Mouse (Mus musculus) kidney, embryonic 14.5 days (tissue): ENCODE results near the gene Tbx20. TPM values are rescaled to one million over a fixed set of nuclear protein-coding genes. Genes with fewer than 3 reads are reported as not detected.

Experiments used
- ATAC-seq: fragments of 200-750 bp; cut with Nextera tagmentation; 2 replicates; pipeline ENCODE4 v1.8.0; 2017; ENCODE audit warnings: moderate number of reproducible peaks, mild to moderate bottlenecking, moderate TSS enrichment, moderate library complexity; ENCODE audit not compliant: low FRiP score, low TSS enrichment
- H3K27ac ChIP-seq: fragments of 300-500 bp; sonication (generic); 2 replicates; pipeline ENCODE4 v1.5.1; 2014; ENCODE audit warnings: low read depth, mild to moderate bottlenecking, low read length, moderate library complexity, mixed read lengths
- H3K27me3 ChIP-seq: fragments of 300-500 bp; sonication (generic); 2 replicates; pipeline ENCODE4 v1.6.1; 2014; ENCODE audit warnings: mild to moderate bottlenecking, low read length; ENCODE audit not compliant: control insufficient read depth, insufficient read depth
- H3K36me3 ChIP-seq: fragments of 300-500 bp; sonication (generic); 2 replicates; pipeline ENCODE4 v1.6.1; 2014; ENCODE audit warnings: low read length, mixed read lengths; ENCODE audit not compliant: control insufficient read depth, insufficient read depth
- H3K4me1 ChIP-seq: fragments of 300-500 bp; sonication (generic); 2 replicates; pipeline ENCODE4 v1.6.1; 2014; ENCODE audit warnings: low read length, mixed read lengths; ENCODE audit not compliant: control insufficient read depth, insufficient read depth
- H3K4me2 ChIP-seq: fragments of 300-500 bp; sonication (generic); replicated peaks from 2 replicates; pipeline ENCODE4 v1.6.1; 2014; ENCODE audit warnings: low read depth, mild to moderate bottlenecking, low read length
- H3K4me3 ChIP-seq: fragments of 300-500 bp; sonication (generic); 2 replicates; pipeline ENCODE4 v1.5.1; 2014; ENCODE audit warnings: mild to moderate bottlenecking, low read length
- H3K9ac ChIP-seq: fragments of 300-500 bp; sonication (generic); 2 replicates; pipeline ENCODE4 v1.6.1; 2014; ENCODE audit warnings: low read depth, mild to moderate bottlenecking, low read length, moderate library complexity
- H3K9me3 ChIP-seq: fragments of 300-500 bp; sonication (generic); 2 replicates; pipeline ENCODE4 v1.6.1; 2016; ENCODE audit warnings: low read length; ENCODE audit not compliant: control insufficient read depth
- WGBS: fragments of 180-500 bp; shearing (Covaris S2); extraction: QIAGEN DNeasy Blood & Tissue Kit; methylation state at CpG from one replicate; pipeline ENCODE4 v1.1.7; 2014; 5-methylcytosine and 5-hydroxymethylcytosine counted together
- polyA plus RNA-seq: library from polyadenylated mRNA; unstranded; fragments of >200 nt; fragmentation: Nextera tagmentation; extraction: Ambion mirVana; gene quantifications from 2 replicates; pipeline ENCODE4 v1.2.1, GENCODE M21; 2014

The Tbx20 gene
- polyA plus RNA-seq, 1 experiment from 2014 or later = not detected

DNA sequence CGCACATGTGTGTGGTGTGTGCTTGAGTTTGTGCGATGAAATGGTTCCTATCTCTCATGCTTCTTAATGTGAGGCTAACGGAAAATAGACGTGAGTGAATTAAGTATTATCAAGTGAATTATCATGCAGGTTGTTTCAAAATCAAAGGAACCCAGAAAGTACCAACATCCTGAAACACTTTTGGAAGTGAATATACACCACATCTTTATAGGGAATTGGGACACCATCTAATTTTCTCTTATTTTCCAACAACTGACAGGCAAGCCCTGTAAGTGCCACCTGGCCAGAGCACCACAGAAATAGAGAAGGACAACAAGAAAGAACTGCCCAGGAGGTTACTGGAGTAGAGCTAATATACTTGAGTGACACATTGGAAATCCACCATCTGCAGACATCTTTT is 2.4 kb downstream of the Tbx20 start:
- no peak for ATAC-seq
- no peak overlapping the region for H3K4me2 ChIP-seq
- H3K9ac ChIP-seq = no peak overlapping the region
- no peaks in the 10 kb centered on the region for H3K36me3 ChIP-seq
- peaks cover 94% of the 10 kb centered on the region for H3K27me3 ChIP-seq
- H3K4me1 ChIP-seq = peaks cover 5% of the 10 kb centered on the region; the same call in 1 of the 2 replicates
- H3K4me3 ChIP-seq = no peak overlapping the region
- 10% methylated on average over 4 of the region's 4 CpGs for WGBS
- H3K9me3 ChIP-seq = no peaks in the 10 kb centered on the region
- H3K27ac ChIP-seq = no peak overlapping the region

- H3K4me2 ChIP-seq = no peak overlapping the region
- no peak overlapping the region for H3K9ac ChIP-seq
- no peak overlapping the region for H3K27ac ChIP-seq
- H3K4me1 ChIP-seq = peaks cover 5% of the 10 kb centered on the region; the same call in 1 of the 2 replicates
- no peaks in the 10 kb centered on the region for H3K9me3 ChIP-seq
- H3K4me3 ChIP-seq = peak overlapping the region; percentile 19; the same call in 1 of the 2 replicates
- 4% methylated on average over 8 of the region's 8 CpGs for WGBS
- no peaks in the 10 kb centered on the region for H3K36me3 ChIP-seq
- peaks cover 94% of the 10 kb centered on the region for H3K27me3 ChIP-seq
- no peak for ATAC-seq
Observed at GRCm38 (mm10) chr9:24770941-24771405, 3.1 kb downstream of the Tbx20 start.

DNA sequence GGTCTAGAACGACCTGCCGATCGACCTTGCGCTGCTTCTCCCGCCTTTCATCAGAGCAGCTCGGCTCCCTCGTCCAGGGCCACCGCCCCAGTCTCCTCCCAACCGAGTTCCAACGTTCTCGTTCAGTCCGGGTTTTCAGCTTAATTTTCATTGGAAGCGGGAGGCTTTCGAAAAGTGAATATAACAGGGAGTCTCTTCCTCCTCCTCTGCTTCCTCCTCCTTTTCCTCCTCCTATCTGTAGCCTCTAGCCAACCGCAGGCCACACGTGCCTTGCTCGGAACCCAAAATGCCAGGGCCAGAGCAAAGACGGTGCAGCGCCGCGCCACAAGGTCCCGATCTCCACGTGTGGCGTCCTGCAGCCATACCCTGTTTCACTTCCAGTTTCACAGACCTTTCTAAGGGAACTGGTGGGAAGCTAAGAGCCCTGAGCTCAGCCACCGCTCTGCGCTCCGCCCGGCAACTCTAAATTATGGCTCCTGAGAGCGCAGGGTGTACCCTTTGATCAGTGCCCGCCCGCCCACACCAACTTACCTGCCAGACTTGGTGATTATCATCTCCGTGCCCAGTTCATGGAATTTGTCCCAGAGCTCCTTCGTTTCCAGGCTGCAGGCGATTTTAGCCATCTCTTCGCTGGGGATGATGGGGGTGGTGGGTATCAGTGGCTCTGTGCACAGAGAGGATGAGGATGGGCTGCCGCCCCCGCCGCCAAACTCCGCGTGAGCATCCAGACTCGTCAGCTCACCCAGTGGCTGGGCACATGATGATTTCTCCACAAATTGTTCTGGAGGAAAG is 3.8 kb downstream of the Tbx20 start:
- 1% methylated on average over 41 of the region's 41 CpGs for WGBS
- peaks cover 91% of the 10 kb centered on the region for H3K27me3 ChIP-seq
- peak overlapping the region; percentile 26; the same call in 1 of the 2 replicates for H3K4me2 ChIP-seq
- H3K27ac ChIP-seq = no peak overlapping the region
- no peaks in the 10 kb centered on the region for H3K9me3 ChIP-seq
- H3K9ac ChIP-seq = no peak overlapping the region
- ATAC-seq = no peak
- H3K36me3 ChIP-seq = no peaks in the 10 kb centered on the region
- H3K4me3 ChIP-seq = peak overlapping the region; percentile 19
- H3K4me1 ChIP-seq = peaks cover 5% of the 10 kb centered on the region; the same call in 1 of the 2 replicates

GRCm38 (mm10) chr9:24769611-24770010 is 4.5 kb downstream of the Tbx20 start:
- H3K4me3 ChIP-seq = no peak overlapping the region; the same call in 1 of the 2 replicates
- 5% methylated on average over 9 of the region's 9 CpGs for WGBS

DNA sequence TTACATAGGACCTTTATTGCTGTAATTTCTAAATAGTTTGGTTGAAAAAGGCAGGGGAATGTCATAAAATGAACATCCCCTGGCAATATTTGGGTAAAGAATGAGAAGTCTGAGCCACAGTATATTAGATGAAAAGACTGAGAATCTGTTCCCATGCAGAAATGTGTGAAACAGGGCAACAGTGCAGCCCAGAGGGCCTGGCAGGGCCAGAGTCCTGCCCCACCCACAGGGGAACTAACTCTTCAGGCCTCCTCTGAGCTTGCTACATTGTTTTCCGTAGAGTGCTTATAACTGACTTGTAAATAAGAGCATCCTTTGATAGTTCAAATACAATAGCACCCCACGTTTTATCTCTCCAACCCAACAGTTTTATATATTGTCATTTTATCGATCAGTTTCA is 7.0 kb downstream of the Tbx20 start:
- H3K4me3 ChIP-seq = no peak overlapping the region
- no peak for ATAC-seq
- H3K27ac ChIP-seq = no peak overlapping the region
- peaks cover 5% of the 10 kb centered on the region; the same call in 1 of the 2 replicates for H3K4me1 ChIP-seq
- H3K36me3 ChIP-seq = no peaks in the 10 kb centered on the region
- H3K9me3 ChIP-seq = no peaks in the 10 kb centered on the region
- H3K4me2 ChIP-seq = no peak overlapping the region
- H3K27me3 ChIP-seq = peaks cover 70% of the 10 kb centered on the region
- 33% methylated on average over 3 of the region's 3 CpGs for WGBS
- no peak overlapping the region for H3K9ac ChIP-seq

More at GRCm38 (mm10) chr9:24769611-24770010, 4.5 kb downstream of the Tbx20 start:
- H3K4me2 ChIP-seq = no peak overlapping the region
- H3K9ac ChIP-seq = no peak overlapping the region
- H3K4me1 ChIP-seq = peaks cover 5% of the 10 kb centered on the region; the same call in 1 of the 2 replicates
- no peak overlapping the region for H3K27ac ChIP-seq
- ATAC-seq = no peak
- H3K9me3 ChIP-seq = no peaks in the 10 kb centered on the region
- no peaks in the 10 kb centered on the region for H3K36me3 ChIP-seq
- peaks cover 89% of the 10 kb centered on the region for H3K27me3 ChIP-seq

DNA sequence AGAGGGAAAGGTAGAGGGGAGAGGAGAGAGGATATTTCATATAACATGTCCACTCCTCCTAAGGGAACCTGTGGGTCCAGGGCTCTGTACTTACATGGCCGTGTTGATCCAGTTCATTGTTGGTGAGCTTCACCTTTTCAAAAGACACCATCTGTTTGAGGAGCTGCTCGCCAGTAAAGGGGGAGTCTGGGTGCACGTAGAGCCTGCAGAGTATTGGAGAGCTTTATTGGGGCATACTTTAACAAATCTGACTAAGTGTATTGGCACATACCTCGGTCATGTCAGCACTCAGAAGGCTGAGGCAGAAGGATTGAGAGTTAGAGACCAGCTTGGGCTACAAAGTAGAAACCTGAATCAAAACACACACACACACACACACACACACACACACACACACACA is 8.5 kb downstream of the Tbx20 start:
- Histone ChIP-seq H3K4me2 (no peak overlapping the region), H3K9ac (no peak overlapping the region), H3K4me3 (no peak overlapping the region), H3K4me1 (peaks cover 5% of the 10 kb centered on the region; the same call in 1 of the 2 replicates), H3K27me3 (peaks cover 55% of the 10 kb centered on the region), H3K27ac (no peak overlapping the region), H3K36me3 (no peaks in the 10 kb centered on the region), H3K9me3 (no peaks in the 10 kb centered on the region)
- no peak for ATAC-seq
- WGBS = 41% methylated on average over 4 of the region's 4 CpGs

- H3K9me3 ChIP-seq = no peaks in the 10 kb centered on the region
- no peak overlapping the region for H3K9ac ChIP-seq
- no peaks in the 10 kb centered on the region for H3K4me1 ChIP-seq
- no peak overlapping the region for H3K4me3 ChIP-seq
- H3K36me3 ChIP-seq = no peaks in the 10 kb centered on the region
- 23% methylated on average over 4 of the region's 4 CpGs for WGBS
- H3K27me3 ChIP-seq = peaks cover 11% of the 10 kb centered on the region; the same call in 1 of the 2 replicates
- ATAC-seq = no peak
- no peak overlapping the region for H3K4me2 ChIP-seq
- H3K27ac ChIP-seq = no peak overlapping the region
Observed at GRCm38 (mm10) chr9:24760461-24760860, 13.6 kb downstream of the Tbx20 start.

- no peaks in the 10 kb centered on the region for H3K4me1 ChIP-seq
- H3K9me3 ChIP-seq = no peaks in the 10 kb centered on the region
- WGBS = 94% methylated on average over 5 of the region's 5 CpGs
- no peak overlapping the region for H3K4me3 ChIP-seq
- ATAC-seq = no peak
- H3K9ac ChIP-seq = no peak overlapping the region
- H3K27me3 ChIP-seq = no peaks in the 10 kb centered on the region
- H3K4me2 ChIP-seq = no peak overlapping the region
- no peak overlapping the region for H3K27ac ChIP-seq
- no peaks in the 10 kb centered on the region for H3K36me3 ChIP-seq
Observed at GRCm38 (mm10) chr9:24744958-24745357, 29.1 kb downstream of the Tbx20 start.

DNA sequence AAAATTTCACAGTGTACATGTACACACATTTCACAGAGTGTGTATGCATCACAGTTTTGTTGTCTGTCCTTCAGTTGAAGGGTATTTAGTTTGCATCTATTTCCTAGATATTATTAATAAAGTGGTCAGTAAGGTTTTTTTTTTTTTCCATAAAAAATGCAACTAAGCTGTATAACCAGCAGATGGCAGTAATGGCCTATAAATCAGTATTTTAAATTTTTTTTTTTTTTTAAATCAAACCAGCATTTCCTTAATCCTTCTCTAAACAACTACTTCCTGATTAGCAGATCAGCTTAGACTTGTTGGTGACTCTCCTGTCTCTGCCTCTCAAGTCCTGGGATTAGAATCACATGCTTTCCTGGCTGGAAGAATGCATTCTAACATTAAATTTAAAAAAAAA is 72.9 kb downstream of the Tbx20 start:
- ATAC-seq = no peak
- Histone ChIP-seq H3K4me1 (no peaks in the 10 kb centered on the region), H3K9ac (no peak overlapping the region), H3K4me3 (no peak overlapping the region), H3K27me3 (peaks cover 5% of the 10 kb centered on the region; the same call in 1 of the 2 replicates), H3K27ac (no peak overlapping the region), H3K9me3 (no peaks in the 10 kb centered on the region), H3K4me2 (no peak overlapping the region), H3K36me3 (no peaks in the 10 kb centered on the region)
